Mouse (Mus musculus): ENCODE data around the gene Rnf151.
"Not testable (repeated sequence)": the region's sequence is repeated elsewhere in the genome, so short reads cannot be mapped to it uniquely, and the experiment has no call there.

Gene Rnf151

DNA sequence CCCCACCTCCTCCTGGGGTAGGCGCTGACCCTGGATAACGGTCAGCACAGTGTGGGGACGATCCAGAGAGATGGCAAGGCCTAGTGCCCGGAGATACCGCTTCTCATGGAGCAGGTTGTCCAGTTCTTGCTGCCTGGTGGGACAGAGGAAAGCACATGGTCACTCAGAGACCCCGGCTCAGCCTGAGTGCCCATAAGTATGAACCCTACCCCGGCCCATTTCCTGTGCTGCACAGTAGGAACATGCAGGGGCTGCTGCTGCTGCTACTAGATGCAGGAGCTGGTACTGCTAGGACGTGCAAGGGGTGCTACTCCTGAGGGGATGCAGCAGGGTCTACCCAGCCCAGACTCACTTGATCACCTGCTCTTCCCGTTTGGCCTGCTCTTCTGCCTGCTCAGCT, 16.6 kb downstream of the Rnf151 start:
- no peak for DNase-seq

DNA sequence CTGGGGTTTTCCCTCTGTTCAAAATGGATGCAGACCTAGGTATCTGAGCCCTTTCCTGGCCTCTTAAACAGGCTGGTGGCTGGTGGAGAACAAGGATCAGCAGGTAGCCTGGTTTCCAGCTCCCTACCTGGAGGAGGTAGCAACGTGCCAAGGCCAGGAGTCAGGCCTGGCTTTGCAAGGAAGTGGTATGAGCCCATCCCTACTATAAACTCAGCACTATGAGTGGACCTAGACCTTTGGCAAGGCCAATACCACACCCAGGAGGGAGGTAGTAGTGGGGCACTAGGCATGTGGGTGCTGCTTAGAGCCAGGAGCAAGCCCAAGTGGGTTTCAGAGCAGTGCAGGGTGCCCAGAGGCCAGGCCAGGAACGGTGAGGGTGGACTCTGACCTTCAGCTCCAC, 18.4 kb downstream of the Rnf151 start:
- no peak for DNase-seq

DNA sequence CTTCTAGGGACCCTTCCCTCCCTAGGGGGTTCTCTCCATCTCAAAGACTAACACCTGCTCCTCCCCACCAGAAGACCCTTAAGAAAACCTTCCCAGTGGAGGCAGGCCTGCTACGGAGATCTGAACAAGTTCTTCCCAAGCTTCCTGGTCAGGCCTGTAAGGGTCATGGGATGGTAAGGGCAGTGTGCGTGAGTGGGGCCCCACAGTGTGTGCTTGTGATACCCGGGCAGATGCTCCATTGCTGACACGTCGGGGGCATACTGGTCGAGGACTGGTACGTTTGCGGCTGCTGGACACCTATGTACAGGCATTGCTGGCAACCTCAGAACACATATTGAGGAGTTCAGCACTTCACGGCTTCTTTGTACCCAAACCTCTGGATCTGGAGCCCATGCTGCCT, 19.1 kb downstream of the Rnf151 start:
- no peak for DNase-seq

DNA sequence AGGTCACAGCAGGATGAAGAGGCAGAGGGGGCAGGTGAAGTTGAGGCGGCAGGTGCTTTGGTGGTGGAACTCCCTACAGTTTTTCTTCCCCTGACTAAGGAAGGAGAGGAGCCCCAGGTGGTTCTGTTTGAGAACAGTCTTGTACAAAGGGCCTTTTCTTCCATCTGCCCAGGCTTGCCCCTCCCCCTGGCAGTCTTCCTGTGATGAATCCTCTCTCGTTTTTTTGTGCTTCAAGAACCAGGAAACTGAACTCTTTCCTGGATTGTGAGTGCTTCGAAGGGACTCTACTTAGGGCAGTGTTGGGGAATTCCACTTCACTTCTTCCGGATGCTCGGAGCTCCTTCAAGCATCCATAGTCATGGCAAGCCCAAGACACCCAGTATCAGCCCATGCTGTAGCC, 19.9 kb downstream of the Rnf151 start:
- no peak for DNase-seq

DNA sequence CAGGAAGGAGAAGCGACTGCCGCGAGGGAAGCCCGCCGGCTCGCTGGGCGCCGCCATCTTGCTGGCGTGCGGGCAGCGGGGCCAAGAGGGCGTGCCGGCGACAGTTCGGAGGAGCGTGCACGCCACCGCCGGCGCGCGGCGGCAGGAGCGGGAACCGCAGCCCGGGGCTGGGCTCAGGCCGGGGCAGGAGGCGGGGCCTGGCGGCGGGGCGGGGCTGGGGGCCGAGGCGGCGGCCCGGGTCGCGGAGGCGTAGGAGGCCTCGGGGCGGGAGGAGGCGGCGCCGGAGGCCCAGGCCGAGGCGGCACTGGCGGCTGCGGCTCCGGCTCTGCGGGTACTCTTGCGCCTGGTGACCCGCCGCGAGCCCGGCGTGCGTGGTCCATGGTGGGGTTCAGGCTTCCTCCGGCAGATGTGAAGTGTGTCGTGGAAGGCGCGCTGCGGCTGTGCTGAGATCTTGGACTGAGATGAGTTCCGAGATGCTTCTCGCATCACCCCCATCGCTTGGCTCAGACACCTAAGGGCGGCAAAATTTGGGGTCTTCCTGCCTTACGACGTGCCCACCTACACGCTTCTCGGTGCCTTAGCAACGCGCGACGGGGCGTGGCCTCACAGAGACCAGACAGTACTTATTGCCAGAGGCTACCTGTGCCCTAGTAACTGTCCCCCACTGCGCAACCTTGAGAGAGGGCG, 21.7 kb downstream of the Rnf151 start, which contains the start of the genes Gfer and Noxo1:
Gene Gfer (minus strand): TSS at position 146 of the 687 bp plus-strand sequence.
Gene Noxo1 (plus strand): TSS at position 224 of the 687 bp plus-strand sequence.
- peak; percentile 82 for DNase-seq

DNA sequence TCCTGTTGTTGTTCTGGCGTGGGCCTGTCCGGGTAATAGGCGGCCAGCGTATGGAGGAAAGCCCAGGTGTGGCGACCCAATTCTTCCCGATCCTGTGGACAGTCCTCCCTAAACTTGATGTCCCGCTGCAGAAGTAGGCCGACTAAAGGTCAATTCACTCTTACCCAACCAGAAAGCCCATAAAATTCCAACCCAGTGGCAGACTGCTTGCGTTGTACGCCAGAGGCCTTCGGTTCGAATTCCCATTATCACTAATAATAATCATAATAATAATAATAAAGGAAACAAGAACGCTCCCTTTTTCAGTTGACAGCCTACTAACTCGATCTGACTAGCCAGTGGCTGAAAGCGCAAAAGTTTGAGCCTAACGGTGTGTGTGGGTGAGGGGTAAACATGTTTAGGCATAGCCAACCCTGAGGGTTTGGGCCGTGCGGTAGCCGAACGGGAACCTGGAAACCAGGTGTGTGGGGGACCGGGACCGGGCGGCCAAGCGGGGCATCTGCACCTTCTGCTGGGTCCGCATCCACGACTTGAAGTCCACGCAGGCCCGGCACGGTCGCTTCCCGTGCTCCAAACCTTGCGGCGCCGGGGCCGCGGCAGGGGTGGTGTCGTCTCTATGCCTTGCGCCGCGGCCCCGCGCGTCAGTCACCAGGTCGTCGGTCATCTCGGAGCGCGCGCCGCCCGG, 22.4 kb downstream of the Rnf151 start:
- no peak for DNase-seq

DNA sequence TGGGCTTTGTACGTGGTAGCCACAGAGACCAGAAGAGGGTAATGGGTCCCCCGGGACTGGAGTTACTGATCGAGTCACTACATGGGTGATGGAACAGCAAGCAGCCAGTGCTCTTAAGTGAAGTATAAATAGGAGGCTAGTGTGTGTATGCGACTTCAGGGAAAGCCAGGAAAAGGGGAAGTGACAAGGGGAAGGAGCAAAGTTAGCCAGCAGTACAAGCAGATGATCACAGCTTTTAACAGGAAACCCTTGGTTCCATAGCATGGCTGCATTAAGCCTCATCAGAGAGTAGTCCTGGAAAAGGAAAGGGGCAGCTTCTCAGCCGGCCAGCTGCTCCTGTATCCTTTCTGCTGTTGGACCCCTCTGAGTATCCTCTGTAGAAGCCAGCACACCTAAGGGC, 25.5 kb downstream of the Rnf151 start:
- no peak for DNase-seq

DNA sequence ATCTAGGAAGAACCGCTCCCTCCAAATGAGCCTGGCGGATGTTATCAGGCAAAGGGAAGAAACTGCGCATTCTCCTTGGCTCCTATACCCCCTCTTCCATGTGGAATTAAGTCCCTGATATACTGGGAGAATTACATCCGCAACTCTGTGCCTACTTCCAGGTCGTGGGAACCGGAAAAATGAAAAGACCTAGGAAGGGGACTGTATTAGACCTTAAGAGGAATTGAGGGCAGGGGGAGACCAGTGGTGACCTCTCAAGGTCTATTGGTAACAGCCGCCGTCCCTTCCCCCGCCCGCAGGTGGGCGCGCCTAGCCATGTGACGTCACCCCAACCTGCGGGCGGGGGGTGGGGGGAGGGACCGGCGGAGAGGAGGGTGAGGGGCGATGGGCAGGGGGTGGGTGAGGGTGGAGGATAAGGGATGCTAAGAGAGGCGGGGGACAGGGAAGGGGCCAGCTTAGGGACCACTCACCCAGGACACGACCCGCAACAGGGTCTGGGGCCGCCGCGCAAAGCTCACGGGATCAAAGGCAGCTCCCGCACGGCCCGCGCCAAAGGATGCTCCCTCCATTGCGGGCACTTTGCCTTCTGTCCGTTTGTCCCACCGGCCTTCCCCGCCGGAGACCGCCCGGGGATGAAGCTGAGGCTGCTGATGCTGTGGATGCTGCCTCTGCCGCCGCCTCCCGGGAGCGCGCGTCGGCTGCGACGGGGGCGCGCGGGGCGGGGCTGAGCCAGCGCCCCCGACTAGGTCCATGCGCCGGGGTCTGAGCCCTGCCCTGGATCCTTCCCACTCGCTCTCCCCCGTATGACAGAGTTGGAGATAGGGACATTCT, 28.4 kb downstream of the Rnf151 start, which contains the start of gene Syngr3:
Gene Syngr3 (minus strand): TSS at position 705 of the 831 bp plus-strand sequence.
- no peak for DNase-seq

DNA sequence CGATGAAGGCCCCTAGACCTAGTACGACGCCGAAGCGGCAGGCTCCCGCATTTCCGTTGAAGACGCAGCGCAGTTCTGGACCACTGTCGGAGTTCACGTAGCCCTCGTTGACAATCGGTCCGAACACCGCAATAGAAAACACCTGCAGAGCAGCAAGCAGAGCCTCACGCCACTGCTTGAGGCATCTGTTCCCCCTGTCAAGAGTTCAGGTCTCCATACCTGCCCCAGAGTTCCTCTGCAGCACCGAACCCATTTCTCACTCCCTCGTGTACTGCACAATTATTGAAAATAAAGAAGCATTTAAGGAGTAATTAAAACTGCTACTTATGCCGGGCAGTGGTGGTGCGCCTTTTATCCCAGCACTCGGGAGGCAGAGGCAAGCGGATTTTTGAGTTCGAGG, 30.3 kb downstream of the Rnf151 start:
- DNase-seq: no peak

DNA sequence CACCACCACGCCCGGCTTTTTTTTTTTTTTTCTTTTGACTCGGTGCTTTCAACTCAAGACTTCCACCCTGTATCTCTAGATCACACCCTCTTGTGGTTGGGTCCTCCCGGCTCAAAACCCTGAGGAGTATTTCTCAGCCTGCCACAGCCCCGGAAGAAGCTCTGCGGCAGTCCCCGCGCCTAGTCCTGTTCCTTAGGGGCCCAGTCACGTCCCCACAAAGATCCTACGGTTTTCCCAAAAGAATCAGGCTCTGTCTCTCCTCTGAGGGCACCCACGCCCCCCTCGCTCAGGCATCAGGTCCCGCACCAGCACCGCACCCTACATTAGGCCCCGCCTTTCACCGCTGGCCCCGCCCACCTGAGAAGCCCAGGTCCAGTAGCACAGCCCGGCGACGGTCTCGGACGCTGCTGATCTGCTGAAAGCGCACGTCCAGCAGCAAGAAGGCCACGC, 30.7 kb downstream of the Rnf151 start:
- no peak for DNase-seq

DNA sequence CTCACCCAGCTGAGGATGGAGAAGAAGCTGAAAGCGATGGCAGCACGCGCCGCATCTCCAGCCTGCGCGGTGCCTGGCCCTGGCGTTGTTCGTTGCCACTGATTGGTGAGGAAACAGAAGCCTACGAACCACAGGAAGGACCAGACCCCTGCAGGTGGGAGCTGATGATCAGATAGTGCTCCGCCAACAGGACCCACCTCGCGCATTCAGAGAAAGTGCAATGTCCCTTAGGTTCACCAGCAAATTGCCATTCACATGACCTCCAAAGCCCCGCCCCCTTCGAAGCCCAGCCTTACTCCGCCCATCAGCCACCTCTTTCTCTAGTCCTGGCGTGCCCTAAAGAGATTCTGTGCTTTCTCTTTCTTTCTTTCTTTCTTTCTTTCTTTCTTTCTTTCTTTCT, 31.3 kb downstream of the Rnf151 start:
- DNase-seq: peak; percentile 49

DNA sequence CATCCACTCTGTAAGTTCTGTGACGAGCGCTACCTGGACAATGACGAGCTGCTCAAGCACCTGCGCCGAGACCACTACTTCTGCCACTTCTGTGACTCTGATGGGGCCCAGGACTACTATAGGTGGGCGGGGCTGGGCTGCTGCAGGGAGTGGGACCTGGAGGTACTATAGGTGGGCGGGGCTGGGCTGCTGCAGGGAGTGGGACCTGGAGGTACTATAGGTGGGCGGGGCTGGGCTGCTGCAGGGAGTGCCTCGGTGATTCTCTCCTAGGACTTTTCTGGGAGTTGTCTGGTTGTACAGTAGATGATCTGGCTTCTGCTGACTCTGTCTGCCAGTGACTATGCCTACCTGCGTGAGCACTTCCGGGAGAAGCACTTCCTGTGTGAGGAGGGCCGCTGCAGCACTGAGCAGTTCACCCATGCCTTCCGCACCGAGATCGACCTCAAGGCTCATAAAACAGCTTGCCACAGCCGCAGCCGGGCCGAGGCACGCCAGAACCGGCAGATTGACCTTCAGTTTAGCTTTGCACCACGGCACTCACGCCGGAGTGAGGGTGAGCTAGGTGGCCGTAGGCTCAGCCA, 40.3 kb downstream of the Rnf151 start:
- DNase-seq: no peak

DNA sequence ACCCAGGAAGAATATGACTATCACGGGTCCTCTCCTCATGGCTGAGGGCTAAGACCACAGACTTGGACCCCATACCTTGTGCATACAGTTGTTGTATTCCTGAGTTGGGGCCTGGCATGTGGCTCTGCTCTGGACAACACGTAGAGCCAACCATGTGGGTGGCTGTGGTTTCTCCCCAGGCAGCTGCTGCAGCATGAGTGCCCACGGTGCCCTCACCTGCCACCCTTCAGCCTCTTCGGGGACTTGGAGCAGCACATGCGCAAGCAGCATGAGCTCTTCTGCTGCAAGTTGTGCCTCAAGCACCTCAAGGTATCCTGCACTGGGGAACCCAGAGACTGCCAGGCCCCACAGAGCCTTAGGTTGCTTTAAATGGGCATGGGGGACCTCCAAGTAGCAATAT, 41.0 kb downstream of the Rnf151 start:
- no peak for DNase-seq

DNA sequence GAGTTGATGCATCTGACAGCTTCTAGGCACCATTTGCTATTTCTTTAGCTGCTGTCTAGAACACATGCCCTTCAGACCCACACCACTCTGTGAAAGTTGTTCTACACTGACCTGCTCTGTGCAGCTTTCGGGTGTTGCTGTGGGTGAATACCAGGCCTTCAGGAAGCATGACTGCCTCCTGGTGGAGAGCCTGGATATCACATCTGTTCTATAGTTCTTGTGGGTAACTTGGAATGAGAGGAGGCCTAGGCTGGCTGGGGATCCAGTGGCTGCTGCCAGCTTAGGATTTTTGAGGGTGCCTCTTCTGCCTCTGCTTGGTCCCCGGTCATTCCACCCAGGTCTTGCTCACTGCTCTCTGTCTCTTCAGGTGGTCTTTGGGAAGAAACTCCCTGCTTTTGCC, 41.7 kb downstream of the Rnf151 start:
- DNase-seq: no peak

DNA sequence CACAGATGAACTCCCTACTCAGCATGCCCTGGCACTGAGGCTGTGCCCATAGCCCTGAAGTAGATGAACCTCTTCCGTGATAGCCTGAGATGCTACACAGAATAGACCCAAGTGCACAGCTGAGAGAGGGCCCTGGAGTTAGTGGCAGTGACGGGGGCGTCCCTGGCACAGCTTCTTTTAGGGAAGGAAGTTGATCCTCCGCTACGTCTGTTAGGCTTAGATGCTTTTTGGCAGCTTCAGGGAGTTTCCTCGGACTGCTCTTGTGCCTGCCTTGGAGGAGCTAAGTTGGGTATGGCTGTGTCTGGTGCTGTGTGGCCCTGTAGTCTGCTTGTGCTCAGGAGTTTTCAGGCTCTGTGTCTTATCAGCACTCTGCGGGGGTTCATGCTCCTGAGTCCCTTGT, 43.6 kb downstream of the Rnf151 start:
- no peak for DNase-seq

DNA sequence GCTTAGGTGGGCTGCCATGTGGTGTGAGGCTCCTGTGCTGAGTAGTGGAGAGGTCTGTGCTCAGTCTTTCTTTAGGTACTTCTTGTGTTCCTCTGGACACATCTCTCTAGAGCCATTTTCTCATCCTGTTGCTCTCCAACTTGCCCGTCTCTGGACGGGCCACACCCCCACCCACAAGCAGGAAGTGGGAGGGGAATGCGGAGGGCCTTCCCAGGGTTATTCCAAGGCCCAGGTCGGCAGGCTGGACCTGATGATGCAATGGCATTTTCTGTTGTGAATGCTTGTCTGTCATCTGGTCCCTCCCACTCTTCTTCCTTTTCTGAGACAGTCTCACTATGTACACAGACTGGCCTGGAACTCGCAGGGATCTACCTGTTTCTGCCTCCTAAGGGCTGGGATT, 45.7 kb downstream of the Rnf151 start:
- DNase-seq: peak; percentile 68

DNA sequence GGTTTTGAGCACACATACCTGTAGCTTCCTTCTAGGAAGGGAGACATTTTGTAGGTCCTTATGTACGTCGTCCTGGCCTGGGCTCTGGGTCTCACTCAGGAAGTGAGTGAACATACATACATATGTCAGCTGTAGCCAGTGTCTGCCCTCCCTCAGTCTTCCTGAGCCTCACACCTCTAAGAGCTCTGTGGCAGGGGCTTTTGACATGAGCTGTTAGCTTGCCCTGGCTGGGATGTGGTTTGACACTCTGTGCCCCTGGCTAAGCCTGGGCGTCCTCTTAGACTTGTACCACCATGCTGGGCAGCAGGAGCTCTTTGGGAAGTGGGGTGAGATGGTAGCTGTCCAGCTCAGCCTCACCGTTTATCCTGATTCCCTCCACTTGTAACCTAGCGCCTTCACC, 46.5 kb downstream of the Rnf151 start:
- no peak for DNase-seq

DNA sequence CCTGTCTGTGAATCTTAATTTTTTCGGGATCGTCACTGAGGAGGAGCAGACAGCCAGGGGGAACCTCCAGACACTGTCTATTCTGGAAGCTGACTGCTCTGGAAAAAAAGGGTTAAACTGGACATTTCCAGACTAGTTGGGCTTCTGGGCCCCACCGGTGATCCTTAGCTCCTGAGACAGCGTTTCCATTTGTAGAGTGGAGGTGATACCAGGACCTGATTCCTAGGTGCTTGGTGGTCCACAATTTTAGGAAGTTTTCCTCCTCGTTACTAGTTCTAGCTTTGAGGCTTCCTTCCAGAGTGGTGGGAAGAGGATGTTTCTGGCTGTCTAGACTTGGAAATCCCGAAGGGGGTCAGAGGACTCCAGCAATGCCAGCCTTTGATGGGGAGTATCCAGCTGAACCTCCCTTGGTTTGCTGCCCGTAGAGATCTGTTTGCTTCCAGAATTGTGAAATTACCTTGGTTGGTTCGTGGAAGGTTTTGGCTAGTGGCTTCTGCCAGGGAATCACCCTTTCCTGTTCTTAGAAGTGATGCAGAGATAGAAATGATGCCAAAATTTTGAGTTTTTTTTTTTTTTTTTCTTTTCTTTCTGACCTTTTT, 47.5 kb downstream of the Rnf151 start:
- DNase-seq: no peak

DNA sequence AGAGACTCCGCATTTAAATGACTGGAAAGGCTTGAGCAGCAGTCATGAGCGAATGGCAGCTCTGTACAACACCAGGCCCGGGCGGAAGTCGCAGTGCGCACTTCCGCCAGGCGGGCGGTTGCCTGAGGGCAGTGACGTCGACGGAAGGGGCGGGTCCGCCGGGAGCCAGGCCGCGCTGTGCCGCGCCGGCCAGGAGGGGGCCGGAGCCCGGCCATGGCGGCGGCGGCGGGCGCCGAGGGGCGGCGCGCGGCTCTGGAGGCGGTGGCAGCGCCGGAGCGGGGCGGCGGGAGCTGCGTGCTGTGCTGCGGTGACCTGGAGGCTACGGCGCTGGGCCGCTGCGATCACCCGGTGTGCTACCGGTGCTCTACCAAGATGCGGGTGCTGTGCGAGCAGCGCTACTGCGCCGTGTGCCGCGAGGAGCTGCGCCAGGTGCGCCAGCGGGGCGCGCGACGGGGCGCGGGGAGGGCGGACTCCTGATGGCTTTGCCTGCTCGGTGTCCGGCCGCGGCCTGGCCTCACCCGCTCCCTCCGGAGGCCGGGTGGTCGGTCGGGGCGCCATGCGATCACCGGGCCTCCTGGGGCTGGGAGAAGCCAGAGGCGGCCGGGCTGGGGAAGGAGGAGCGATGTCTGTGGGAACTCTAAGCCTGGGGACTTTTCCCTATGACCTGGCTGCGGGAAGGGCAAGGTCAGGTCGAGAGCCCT, 48.2 kb downstream of the Rnf151 start, which contains the start of gene Zfp598:
Gene Zfp598 (plus strand): TSS at position 143 of the 701 bp plus-strand sequence.
- DNase-seq: peak; percentile 92

DNA sequence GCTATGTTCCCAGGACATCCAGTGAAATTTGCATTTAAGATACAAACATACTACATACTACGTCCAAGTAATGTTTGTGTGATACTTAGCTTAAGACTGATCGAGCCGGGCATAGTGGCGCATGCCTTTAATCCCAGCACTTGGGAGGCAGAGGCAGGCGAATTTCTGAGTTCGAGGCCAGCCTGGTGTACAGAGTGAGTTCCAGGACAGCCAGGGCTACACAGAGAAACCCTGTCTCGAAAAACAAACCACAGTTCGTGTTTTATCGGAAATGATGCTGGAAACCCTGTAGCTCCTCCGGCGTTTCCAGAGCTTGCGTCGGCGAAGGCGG, 48.7 kb downstream of the Rnf151 start:
- DNase-seq: not testable (repeated sequence)

DNA sequence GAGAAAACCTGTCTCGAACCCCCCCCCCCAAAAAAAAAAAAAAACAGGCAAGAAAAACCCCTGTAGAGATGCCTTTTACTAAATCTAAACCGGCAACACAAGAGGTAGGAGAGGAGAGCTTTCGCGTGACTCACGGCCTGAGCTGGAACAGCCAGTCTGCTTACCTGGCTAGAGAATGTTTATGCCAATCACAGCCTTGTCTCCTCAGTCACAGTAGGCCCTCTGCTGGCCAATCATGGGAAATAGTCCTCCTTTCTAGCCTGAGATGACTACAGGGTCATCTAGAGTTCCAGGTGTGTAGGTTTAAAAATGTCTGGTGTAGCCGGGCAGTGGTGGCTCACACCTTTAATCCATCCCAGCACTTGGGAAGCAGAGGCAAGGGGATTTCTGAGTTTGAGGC, 50.4 kb downstream of the Rnf151 start:
- DNase-seq: peak; percentile 77

DNA sequence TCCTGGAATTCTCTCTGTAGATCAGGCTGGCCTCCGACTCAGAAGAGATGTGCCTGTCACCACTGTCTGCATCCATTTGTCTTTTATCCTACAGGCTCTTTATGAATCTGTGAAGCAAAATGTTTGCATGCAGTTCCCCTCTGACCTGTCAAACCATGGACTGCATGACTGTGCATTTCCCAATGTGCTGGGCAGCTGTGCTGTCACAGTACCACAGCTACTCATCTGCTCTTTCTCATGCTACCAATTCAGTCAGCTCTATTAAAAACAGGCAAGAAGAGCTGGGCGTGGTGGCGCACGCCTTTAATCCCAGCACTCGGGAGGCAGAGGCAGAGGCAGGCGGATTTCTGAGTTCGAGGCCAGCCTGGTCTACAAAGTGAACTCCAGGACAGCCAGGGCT, 50.9 kb downstream of the Rnf151 start:
- DNase-seq: not testable (repeated sequence)
